Mouse (Mus musculus): ENCODE results near the gene Arhgap32. TPM values are rescaled to one million over a fixed set of nuclear protein-coding genes. Genes with fewer than 3 reads are reported as not detected.

Arhgap32 gene
- total and polyA plus RNA-seq, 3 experiments = 0.06 to 0.15 TPM; not detected in 1

DNA sequence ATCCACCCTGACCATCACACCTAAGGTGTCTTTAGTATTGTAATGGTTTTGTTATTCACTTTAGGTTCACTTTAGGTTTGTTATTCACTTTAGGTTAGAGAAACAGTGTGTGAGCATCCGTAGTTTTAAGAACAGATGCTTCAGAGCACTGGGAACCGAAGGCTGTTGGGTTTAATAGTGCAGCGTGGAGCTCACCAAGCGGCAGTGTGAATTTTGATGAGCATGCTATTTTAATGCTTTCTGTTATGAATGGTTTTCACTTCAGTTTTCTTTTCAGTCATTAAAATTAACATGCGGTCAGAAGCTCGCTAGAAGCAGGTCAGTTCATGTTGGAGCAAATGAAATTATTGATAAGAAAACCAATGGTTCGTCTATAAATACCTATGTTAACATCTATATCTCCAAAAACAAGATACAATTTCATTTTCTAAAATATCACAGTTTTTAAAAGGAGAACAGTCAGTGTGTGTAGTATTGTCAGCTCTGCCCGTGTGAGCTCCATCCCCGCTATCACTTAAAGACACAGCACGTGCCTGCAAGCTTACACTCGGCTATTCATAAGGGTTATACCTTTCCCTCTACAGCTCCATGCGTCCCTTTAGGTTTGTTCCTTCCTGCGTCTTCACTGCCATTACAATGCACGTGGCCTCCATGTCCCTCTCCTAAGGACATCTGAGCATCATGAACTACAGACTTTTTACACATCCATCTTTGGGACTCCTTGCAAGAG, 21.9 kb downstream of the Arhgap32 start:
- TF ChIP-seq HCFC1 (IDR thresholded peaks at IDR 0.05; ENCODE audit: low read depth, low read length) = no peak
- TF ChIP-seq POLR2AphosphoS2 (IDR thresholded peaks at IDR 0.05; ENCODE audit: low read length) = no peak
- TF ChIP-seq SMC3 (IDR thresholded peaks at IDR 0.05; ENCODE audit: low read depth, low read length) = no peak
- no peak for TF ChIP-seq EP300 (IDR thresholded peaks at IDR 0.05; ENCODE audit: low read depth in 1 of 2, low read length in 2 of 2)
- no peak for TF ChIP-seq TCF12 (IDR thresholded peaks at IDR 0.05; ENCODE audit: low read depth, low read length)
- TF ChIP-seq POLR2A (IDR thresholded peaks at IDR 0.05; ENCODE audit: control insufficient read depth in 1 of 2, insufficient read depth in 1 of 2, low read depth in 1 of 2, low read length in 2 of 2, poor library complexity in 1 of 2) = no peak
- no peak for TF ChIP-seq ELF1 (IDR thresholded peaks at IDR 0.05; ENCODE audit: low read depth, low read length)
- no peak for TF ChIP-seq SIN3A (IDR thresholded peaks at IDR 0.05; ENCODE audit: low read length)
- no peak for TF ChIP-seq CTCF (IDR thresholded peaks at IDR 0.05 in 2 of 3, conservative IDR thresholded peaks at IDR 0.05 in 1 of 3; ENCODE audit: control insufficient read depth in 1 of 3, insufficient read depth in 1 of 3, low read depth in 2 of 3, low read length in 3 of 3, poor library complexity in 1 of 3, severe bottlenecking in 1 of 3)
- TF ChIP-seq GATA1 (IDR thresholded peaks at IDR 0.05; ENCODE audit: low read depth, low read length) = no peak
- no peak for TF ChIP-seq MAX (IDR thresholded peaks at IDR 0.05; ENCODE audit: low read length)
- Histone ChIP-seq H3K9ac (ENCODE audit: control insufficient read depth, low read depth, low read length, poor library complexity, severe bottlenecking) (no peak overlapping the region), H3K79me2 (ENCODE audit: control insufficient read depth, insufficient read depth, low read length, poor library complexity) (no peaks in the 10 kb centered on the region), H3K27me3 (ENCODE audit: control insufficient read depth in 1 of 2, insufficient read depth in 2 of 2, low read length in 2 of 2) (peaks cover 2 to 4% of the 10 kb centered on the region in 2 experiments; a peak in 3 of 4 replicates), H3K4me3 (ENCODE audit: control insufficient read depth in 1 of 2, insufficient read depth in 1 of 2, low read depth in 2 of 2, low read length in 2 of 2) (no peak overlapping the region), H3K36me3 (ENCODE audit: control insufficient read depth in 1 of 2, insufficient read depth in 2 of 2, low read length in 2 of 2) (no peaks in the 10 kb centered on the region), H3K9me3 (replicated peaks; ENCODE audit: insufficient read depth, low read length) (no peaks in the 10 kb centered on the region), H3K4me1 (ENCODE audit: control insufficient read depth in 1 of 2, insufficient read depth in 2 of 2, low read length in 2 of 2) (no peaks in the 10 kb centered on the region), H3K27ac (ENCODE audit: control insufficient read depth, low read depth, low read length) (no peak overlapping the region)
- DNase-seq (ENCODE audit: low read depth, low spot score) = no peak

DNA sequence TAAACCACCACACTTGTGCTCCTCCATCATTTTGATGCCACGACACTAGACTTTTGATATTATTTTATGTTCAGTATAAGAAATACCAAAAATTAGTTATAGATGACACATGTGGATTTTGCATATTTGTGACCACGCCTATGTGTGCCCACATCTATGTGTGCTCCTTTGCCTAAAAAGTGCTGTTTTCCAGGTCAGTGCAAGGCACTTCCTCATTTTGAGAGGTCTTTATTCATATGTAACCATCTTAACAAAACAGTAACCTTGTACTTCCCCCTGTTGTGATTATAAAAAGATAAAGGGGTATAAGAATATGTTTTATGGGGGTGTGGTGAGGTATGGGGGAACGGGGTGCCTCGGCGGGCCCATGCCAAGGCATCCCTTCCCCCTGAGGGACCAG, 22.7 kb downstream of the Arhgap32 start:
- H3K9me3 ChIP-seq (replicated peaks; ENCODE audit: insufficient read depth, low read length) = no peaks in the 10 kb centered on the region
- H3K27ac ChIP-seq (ENCODE audit: control insufficient read depth, low read depth, low read length) = no peak overlapping the region
- no peaks in the 10 kb centered on the region for H3K79me2 ChIP-seq (ENCODE audit: control insufficient read depth, insufficient read depth, low read length, poor library complexity)
- no peaks in the 10 kb centered on the region for H3K36me3 ChIP-seq (ENCODE audit: control insufficient read depth in 1 of 2, insufficient read depth in 2 of 2, low read length in 2 of 2)
- no peaks in the 10 kb centered on the region for H3K4me1 ChIP-seq (ENCODE audit: control insufficient read depth in 1 of 2, insufficient read depth in 2 of 2, low read length in 2 of 2)
- peaks cover 4% of the 10 kb centered on the region in 2 experiments; a peak in 2 of 4 replicates for H3K27me3 ChIP-seq (ENCODE audit: control insufficient read depth in 1 of 2, insufficient read depth in 2 of 2, low read length in 2 of 2)
- peak; percentile 36 for DNase-seq (ENCODE audit: low read depth, low spot score)
- no peak overlapping the region for H3K9ac ChIP-seq (ENCODE audit: control insufficient read depth, low read depth, low read length, poor library complexity, severe bottlenecking)
- TF ChIP-seq MEF2A (IDR thresholded peaks at IDR 0.05; ENCODE audit: extremely low read depth, insufficient replicate concordance, low read depth, low read length, poor library complexity, severe bottlenecking) = no peak
- TF ChIP-seq MAX (IDR thresholded peaks at IDR 0.05; ENCODE audit: low read length) = no peak
- no peak for TF ChIP-seq EP300 (IDR thresholded peaks at IDR 0.05; ENCODE audit: low read depth in 1 of 2, low read length in 2 of 2)
- TF ChIP-seq UBTF (IDR thresholded peaks at IDR 0.05; ENCODE audit: borderline replicate concordance, insufficient read depth, low read depth, low read length) = no peak
- no peak for TF ChIP-seq GABPA (IDR thresholded peaks at IDR 0.05; ENCODE audit: low read depth, low read length)
- TF ChIP-seq E2F4 (IDR thresholded peaks at IDR 0.05; ENCODE audit: borderline replicate concordance, low read depth, low read length) = no peak
- no peak for TF ChIP-seq POLR2AphosphoS5 (IDR thresholded peaks at IDR 0.05; ENCODE audit: borderline replicate concordance, low read depth, low read length)
- TF ChIP-seq MAFK (IDR thresholded peaks at IDR 0.05; ENCODE audit: borderline replicate concordance, low read depth, low read length) = no peak
- TF ChIP-seq SMC3 (IDR thresholded peaks at IDR 0.05; ENCODE audit: low read depth, low read length) = no peak
- H3K4me3 ChIP-seq (ENCODE audit: control insufficient read depth in 1 of 2, insufficient read depth in 1 of 2, low read depth in 2 of 2, low read length in 2 of 2) = no peak overlapping the region
